Mouse (Mus musculus) midbrain, embryonic 15.5 days (tissue): ENCODE measurements around the gene Smc1b. TPM values are rescaled to one million over a fixed set of nuclear protein-coding genes. Genes with fewer than 3 reads are reported as not detected.
"Not testable (repeated sequence)": the region's sequence is repeated elsewhere in the genome, so short reads cannot be mapped to it uniquely, and the experiment has no call there.

Experiments
- ATAC-seq: fragments of 200-750 bp; cut with Nextera tagmentation; replicated peaks from 2 replicates; pipeline ENCODE4 v1.8.0; 2017; ENCODE audit warnings: moderate TSS enrichment
- H3K27ac ChIP-seq: fragments of 300-500 bp; sonication (generic); 2 replicates; pipeline ENCODE4 v1.5.1; 2015; ENCODE audit warnings: mild to moderate bottlenecking, inconsistent platforms
- H3K27me3 ChIP-seq: fragments of 300-500 bp; sonication (generic); replicated peaks from 2 replicates; pipeline ENCODE4 v1.6.1; 2015; ENCODE audit warnings: inconsistent platforms
- H3K36me3 ChIP-seq: fragments of 300-500 bp; sonication (generic); replicated peaks from 2 replicates; pipeline ENCODE4 v1.6.1; 2015; ENCODE audit warnings: inconsistent platforms
- H3K4me1 ChIP-seq: fragments of 300-500 bp; sonication (generic); 2 replicates; pipeline ENCODE4 v1.6.1; 2015; ENCODE audit warnings: inconsistent platforms
- H3K4me2 ChIP-seq: fragments of 300-500 bp; sonication (generic); 2 replicates; pipeline ENCODE4 v1.6.1; 2015; ENCODE audit warnings: inconsistent platforms, mild to moderate bottlenecking, moderate library complexity
- H3K4me3 ChIP-seq: fragments of 300-500 bp; sonication (generic); 2 replicates; pipeline ENCODE4 v1.5.1; 2015; ENCODE audit warnings: mild to moderate bottlenecking, inconsistent platforms
- H3K9ac ChIP-seq: fragments of 300-500 bp; sonication (generic); 2 replicates; pipeline ENCODE4 v1.6.1; 2015; ENCODE audit warnings: mild to moderate bottlenecking, inconsistent platforms
- H3K9me3 ChIP-seq: fragments of 300-500 bp; sonication (generic); 2 replicates; pipeline ENCODE4 v1.6.1; 2016; ENCODE audit warnings: inconsistent platforms
- WGBS: fragments of 180-500 bp; shearing (Covaris S2); methylation state at CpG from one replicate; pipeline ENCODE4 v1.1.7; 2015; ENCODE audit warnings: mixed read lengths; 5-methylcytosine and 5-hydroxymethylcytosine counted together
- polyA plus RNA-seq: library from polyadenylated mRNA; unstranded; fragments of >200 nt; fragmentation: Nextera tagmentation; extraction: Ambion mirVana; gene quantifications from 2 replicates; pipeline ENCODE4 v1.2.1, GENCODE M21; 2015

Smc1b gene
- polyA plus RNA-seq, 1 experiment from 2014 or later: 0.14 TPM

DNA sequence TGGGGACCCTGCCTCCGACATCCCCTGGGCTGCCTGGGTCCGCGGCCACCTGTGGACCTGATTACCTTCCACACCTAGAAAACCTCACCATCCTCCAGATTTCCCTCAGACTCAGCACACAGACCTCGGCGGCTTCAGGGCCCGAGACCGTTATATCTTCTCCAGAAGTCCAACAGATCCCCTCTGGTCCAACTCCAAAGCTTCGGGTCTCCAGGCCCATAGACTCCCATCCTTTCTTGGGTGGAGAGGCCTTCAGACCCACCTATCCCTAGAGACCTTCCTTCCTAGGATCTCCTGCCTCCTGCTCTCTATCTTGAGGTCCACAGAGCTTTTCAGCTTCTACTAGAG is 94.4 kb downstream of the Smc1b start:
- 8% methylated on average over 8 of the region's 8 CpGs for WGBS
- no peak for ATAC-seq
- H3K36me3 ChIP-seq: no peaks in the 10 kb centered on the region
- H3K9me3 ChIP-seq: no peaks in the 10 kb centered on the region
- H3K4me2 ChIP-seq: peak overlapping the region; percentile 78
- H3K9ac ChIP-seq: peak overlapping the region; percentile 72
- H3K4me1 ChIP-seq: peaks cover 42% of the 10 kb centered on the region
- H3K27me3 ChIP-seq: no peaks in the 10 kb centered on the region
- peak overlapping the region; percentile 61 for H3K27ac ChIP-seq
- H3K4me3 ChIP-seq: peak overlapping the region; percentile 68

DNA sequence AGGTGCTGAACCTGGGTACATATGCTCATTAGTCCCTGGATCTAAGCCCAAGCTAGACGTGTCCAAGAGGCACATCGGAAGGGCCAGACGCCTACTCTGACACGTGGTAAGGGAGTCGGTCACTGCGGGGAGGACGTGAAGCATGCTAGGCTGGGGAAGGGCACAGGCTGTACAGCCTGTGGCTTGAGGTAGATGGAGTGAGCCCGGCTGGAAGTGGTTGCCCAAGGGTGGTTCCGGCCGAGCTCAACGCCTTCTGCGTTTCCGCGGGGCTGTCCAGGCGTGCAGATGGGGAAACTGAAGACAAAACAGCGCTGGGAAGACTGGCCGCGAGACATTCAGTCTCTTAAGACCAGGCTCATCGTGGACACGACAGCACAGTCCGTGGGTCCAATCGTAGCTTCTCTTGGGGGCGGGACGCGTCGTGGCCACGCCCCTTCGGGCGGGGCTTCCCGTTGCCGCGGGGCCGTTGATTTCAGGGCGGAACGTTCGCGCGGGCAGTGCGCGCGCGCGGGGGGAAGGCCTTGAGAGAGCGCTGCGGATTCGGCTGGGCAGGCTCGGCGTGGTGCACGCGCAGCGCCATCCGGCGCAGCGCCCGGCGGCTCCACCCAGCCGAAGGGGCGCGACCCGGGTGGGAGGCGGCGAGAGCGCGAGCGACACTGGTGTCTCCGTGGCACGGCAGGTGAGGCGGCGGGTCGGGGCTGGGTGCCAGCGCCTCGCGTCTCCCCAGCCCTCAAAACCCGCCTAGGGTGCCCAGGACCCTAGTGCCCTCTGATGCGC is 95.0 kb downstream of the Smc1b start:
- H3K27me3 ChIP-seq: no peaks in the 10 kb centered on the region
- H3K36me3 ChIP-seq: no peaks in the 10 kb centered on the region
- 1% methylated on average over 64 of the region's 75 CpGs for WGBS
- H3K27ac ChIP-seq: peak overlapping the region; percentile 61
- ATAC-seq: peak; percentile 95
- H3K4me3 ChIP-seq: peak overlapping the region; percentile 68
- H3K9me3 ChIP-seq: no peaks in the 10 kb centered on the region
- H3K4me1 ChIP-seq: peaks cover 36% of the 10 kb centered on the region
- peak overlapping the region; percentile 72 for H3K9ac ChIP-seq
- peak overlapping the region; percentile 78 for H3K4me2 ChIP-seq

DNA sequence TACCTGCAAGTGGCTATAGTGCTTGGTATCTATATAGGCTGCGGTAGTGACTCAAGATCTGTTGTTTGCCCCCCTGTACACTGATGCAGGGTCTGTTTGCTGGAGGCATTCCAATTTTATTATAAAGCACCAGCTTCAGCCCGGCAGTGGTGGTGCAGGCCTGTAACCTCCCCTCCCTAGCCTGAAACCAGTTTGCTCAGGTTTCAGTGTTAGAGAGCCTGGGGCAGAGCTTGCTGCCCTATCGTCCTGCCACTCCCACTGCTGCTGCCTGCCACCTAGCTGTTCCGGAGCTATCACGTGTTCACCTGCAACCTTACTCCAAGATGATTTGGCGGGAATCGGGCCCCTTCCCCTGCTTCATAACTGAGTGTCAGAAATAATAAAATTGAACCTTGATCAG is 97.8 kb downstream of the Smc1b start:
- H3K27me3 ChIP-seq, H3K4me3 ChIP-seq, H3K9ac ChIP-seq, H3K27ac ChIP-seq, H3K36me3 ChIP-seq, H3K9me3 ChIP-seq, ATAC-seq, H3K4me2 ChIP-seq: not testable (repeated sequence)
- H3K4me1 ChIP-seq: peaks cover 24% of the 10 kb centered on the region
- WGBS: 50% methylated on average over 7 of the region's 7 CpGs

DNA sequence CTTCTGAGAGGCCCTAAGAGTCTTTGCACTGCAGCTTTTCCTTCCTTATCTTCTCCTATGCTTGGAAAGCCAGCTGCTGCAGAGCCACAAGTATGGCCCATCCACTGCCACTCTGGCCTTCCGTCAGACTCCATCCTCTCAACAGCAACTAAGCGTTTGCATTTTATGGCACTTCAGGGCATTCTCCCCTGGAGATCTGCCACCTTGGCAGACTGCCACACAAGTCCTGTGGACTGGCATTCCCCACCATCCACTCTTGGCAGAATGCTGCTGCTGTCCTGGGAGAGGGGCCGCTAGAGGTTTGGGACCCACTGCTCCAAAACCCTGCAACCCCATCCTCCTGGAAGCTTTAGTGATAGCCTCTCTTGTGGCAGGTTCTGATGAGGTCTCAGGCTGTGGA is 99.9 kb downstream of the Smc1b start:
- WGBS: 76% methylated on average over 3 of the region's 3 CpGs
- Histone ChIP-seq H3K9me3 (no peaks in the 10 kb centered on the region), H3K9ac (no peak overlapping the region), H3K27me3 (no peaks in the 10 kb centered on the region), H3K4me1 (peaks cover 7% of the 10 kb centered on the region; the same call in 1 of the 2 replicates), H3K4me2 (no peak overlapping the region), H3K27ac (no peak overlapping the region), H3K36me3 (no peaks in the 10 kb centered on the region), H3K4me3 (no peak overlapping the region)
- ATAC-seq: no peak

DNA sequence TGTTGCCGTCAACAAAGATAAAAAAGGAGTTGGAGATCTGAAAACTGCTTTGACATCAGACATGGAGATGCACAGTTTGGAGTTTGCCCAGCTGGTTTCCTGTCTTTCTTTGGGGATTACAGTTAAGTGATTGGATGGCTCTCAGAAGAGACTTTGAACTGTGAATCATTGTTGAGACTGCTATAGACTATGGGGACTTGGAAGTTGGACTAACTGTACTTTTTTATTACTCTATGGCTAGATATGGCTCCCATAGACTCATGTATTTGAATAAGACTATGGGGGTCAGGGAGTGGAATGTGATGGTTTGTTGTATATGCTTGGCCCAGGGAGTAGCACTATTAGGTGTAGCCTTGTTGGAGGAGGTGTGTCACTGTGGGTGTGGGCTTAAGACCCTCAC is 101.1 kb downstream of the Smc1b start:
- ATAC-seq, H3K9me3 ChIP-seq, H3K9ac ChIP-seq, H3K27me3 ChIP-seq, H3K36me3 ChIP-seq, H3K4me2 ChIP-seq, H3K4me1 ChIP-seq, H3K27ac ChIP-seq, H3K4me3 ChIP-seq: not testable (repeated sequence)
- WGBS: 83% methylated on average over 1 of the region's 1 CpGs

DNA sequence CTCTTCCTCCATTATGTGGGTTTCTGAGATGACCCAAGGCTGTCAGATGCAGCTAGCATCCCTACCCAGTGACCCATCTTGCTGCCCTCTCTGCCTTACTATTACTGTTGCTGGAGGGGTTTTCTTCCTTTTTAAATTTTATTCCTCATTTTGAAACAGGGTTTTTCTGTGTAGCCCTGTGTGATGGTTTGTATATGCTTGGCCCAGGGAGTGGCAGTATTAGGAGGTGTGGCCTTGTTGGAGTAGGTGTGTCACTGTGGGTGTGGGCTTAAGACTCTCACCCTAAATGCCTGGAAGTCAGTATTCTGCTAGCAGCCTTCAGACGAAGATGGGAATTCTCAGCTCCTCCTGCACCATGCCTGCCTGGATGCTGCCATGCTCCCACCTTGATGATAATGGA is 103.1 kb downstream of the Smc1b start, which contains the start of gene Fam118a:
Gene Fam118a, plus strand, starts transcription at position 301 of the 400 bp plus-strand sequence.
- H3K27ac ChIP-seq, H3K4me2 ChIP-seq, H3K36me3 ChIP-seq, H3K27me3 ChIP-seq, H3K9me3 ChIP-seq, H3K9ac ChIP-seq, ATAC-seq, H3K4me1 ChIP-seq, H3K4me3 ChIP-seq: not testable (repeated sequence)
- 72% methylated on average over 1 of the region's 1 CpGs for WGBS

DNA sequence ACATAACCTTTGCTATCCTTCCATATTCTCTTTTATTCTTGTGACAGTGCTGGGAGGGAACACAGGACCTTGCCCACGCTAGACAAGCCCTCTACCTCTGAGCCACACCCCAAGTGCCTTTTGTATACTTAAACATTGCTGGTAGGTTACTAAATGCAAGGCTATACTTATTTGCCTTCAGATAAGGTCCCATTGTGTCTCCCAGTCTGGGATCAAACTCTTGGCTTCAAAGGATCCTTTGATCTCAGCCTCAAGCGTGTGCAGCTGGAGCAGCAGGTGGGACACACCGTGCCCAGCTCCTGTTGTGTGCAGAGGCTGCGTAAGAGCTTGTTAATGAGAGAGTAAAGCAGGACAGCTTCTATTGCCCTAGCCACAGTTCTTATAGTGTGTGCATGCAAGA is 104.0 kb downstream of the Smc1b start:
- Histone ChIP-seq H3K9ac (no peak overlapping the region), H3K27me3 (no peaks in the 10 kb centered on the region), H3K4me1 (no peaks in the 10 kb centered on the region), H3K9me3 (no peaks in the 10 kb centered on the region), H3K36me3 (no peaks in the 10 kb centered on the region), H3K27ac (no peak overlapping the region), H3K4me2 (no peak overlapping the region), H3K4me3 (no peak overlapping the region)
- no peak for ATAC-seq
- WGBS: 33% methylated on average over 4 of the region's 4 CpGs

DNA sequence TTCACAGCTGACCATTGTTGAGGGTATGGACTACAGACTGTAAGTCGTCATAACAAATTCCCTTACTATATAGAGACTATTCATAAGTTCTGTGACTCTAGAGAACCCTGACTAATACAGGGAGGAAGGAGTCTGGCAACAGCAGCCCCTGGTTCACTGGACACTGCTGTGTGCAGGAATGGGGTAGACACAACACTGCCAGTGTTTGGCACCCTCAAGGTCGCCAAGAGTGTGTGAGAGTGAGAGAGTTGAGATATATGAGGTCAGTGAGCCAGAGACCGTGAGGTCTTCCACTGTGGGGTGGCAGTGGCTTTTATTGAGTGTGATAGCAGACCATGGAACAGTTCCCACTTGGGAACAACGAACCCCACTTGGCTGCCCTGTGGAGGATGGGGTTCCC is 105.6 kb downstream of the Smc1b start:
- Histone ChIP-seq H3K4me2 (no peak overlapping the region), H3K4me1 (no peaks in the 10 kb centered on the region), H3K36me3 (no peaks in the 10 kb centered on the region), H3K4me3 (no peak overlapping the region), H3K27me3 (no peaks in the 10 kb centered on the region), H3K27ac (no peak overlapping the region), H3K9ac (no peak overlapping the region), H3K9me3 (no peaks in the 10 kb centered on the region)
- no peak for ATAC-seq
- 83% methylated on average over 4 of the region's 4 CpGs for WGBS

DNA sequence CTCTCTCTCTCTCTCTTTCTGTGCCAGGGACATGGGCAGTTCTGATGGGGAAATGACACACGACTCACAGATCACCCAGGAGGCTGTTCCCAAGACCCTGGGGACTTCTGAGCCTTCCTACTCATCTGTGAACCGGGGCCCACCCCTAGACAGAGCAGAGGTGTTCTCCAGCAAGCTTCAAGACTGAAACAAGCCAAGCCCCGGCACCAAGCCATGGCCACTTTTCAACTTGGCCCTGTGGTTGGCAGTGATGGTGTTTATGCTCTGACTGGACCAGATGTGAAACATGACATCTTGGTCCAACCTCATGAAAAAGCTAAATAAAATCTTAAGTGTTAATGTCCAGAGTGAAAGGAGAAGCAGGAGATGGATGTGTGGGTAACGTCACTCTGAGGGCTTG is 109.6 kb downstream of the Smc1b start:
- Histone ChIP-seq H3K27ac (no peak overlapping the region), H3K4me1 (peaks cover 2% of the 10 kb centered on the region), H3K36me3 (no peaks in the 10 kb centered on the region), H3K27me3 (peaks cover 2% of the 10 kb centered on the region; the same call in 1 of the 2 replicates), H3K4me2 (no peak overlapping the region), H3K9me3 (no peaks in the 10 kb centered on the region), H3K9ac (no peak overlapping the region), H3K4me3 (no peak overlapping the region)
- ATAC-seq: no peak
- 77% methylated on average over 4 of the region's 4 CpGs for WGBS

DNA sequence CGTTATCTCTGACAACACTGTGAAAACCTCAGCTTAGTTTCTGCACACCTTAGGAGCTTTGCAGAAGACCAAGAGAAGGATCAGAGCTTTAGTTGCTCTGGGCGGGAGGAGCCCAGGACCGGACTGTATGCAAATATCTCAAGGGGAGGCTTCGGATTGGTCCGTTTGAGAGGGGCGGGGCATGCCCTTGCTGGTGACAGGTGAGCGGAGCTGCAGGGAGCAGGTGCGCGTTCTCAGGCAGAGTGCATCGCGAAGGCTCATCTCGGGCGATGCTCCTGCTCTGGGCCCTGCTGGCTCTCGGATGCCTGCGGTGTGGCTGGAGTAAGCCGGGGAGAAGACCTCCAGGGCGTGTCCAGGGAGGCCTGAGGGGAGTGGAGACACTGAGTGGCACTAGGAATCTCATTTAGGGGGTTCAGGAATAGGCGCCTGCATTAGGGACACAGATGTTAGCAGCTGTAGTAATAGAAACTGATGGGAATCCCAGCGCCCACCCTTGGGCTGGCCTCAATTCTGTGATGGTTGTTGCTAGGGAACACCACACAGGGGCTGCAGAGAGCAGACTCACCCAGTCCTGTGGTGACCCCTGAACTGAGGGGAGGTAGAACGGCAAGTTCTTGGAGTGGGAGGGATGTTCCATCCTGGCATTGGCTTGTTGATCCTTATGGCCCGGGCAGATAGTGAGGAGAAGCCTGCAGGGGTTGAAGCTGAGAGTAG is 114.7 kb downstream of the Smc1b start, which contains the start of gene Upk3a:
Gene Upk3a, plus strand, starts transcription at position 191 of the 714 bp plus-strand sequence.
- Histone ChIP-seq H3K9ac (no peak within 1 kb of the TSS), H3K4me3 (peak within 1 kb of the TSS; percentile 20), H3K27ac (no peak within 1 kb of the TSS), H3K4me1 (peaks cover 10% of the 10 kb centered on the region), H3K4me2 (peak within 1 kb of the TSS; percentile 44), H3K36me3 (no peaks in the 10 kb centered on the region), H3K9me3 (no peaks in the 10 kb centered on the region), H3K27me3 (peaks cover 3% of the 10 kb centered on the region; the same call in 1 of the 2 replicates)
- ATAC-seq: 0 out of 2 replicates have a peak, but pooled peaks have one; percentile 11
- 8% methylated on average over 21 of the region's 21 CpGs for WGBS

DNA sequence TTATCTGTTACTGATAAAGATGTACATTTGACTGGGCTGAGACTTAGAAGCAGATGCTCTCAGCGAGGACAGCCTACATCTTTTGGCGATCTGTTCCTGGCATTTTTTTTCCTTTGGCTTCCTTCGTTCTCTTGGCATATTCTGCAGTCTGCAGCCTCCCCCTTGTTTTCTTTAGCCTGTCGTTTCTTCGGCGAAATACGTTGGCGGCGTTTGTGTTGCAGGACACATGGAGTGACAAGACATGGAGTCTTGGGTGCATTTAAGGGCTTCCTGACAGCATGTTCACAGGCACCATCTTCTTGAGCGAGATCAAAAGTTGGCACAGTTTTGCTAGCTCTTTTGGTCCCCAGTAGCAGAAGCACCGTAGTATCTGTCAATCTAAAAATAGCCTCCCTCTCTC is 116.0 kb downstream of the Smc1b start:
- Histone ChIP-seq H3K27ac (no peak overlapping the region), H3K9me3 (no peaks in the 10 kb centered on the region), H3K4me3 (no peak overlapping the region), H3K27me3 (peaks cover 3% of the 10 kb centered on the region; the same call in 1 of the 2 replicates), H3K4me1 (peaks cover 13% of the 10 kb centered on the region), H3K9ac (no peak overlapping the region), H3K36me3 (no peaks in the 10 kb centered on the region), H3K4me2 (no peak overlapping the region)
- 82% methylated on average over 11 of the region's 11 CpGs for WGBS
- ATAC-seq: no peak
